Mouse (Mus musculus) liver, postnatal 0 days (tissue): Measurements from ENCODE around the gene Otud4.

ENCODE experiments used
- CTCF ChIP-seq: sonication (generic); IDR thresholded peaks from 2 replicates; pipeline ENCODE4 v1.5.1; 2016; ENCODE audit warnings: antibody characterized with exemption, low read depth
- EP300 ChIP-seq: IDR thresholded peaks from 2 replicates; pipeline ENCODE4 v1.6.1; 2016; ENCODE audit warnings: antibody characterized with exemption, low read depth, mild to moderate bottlenecking

DNA sequence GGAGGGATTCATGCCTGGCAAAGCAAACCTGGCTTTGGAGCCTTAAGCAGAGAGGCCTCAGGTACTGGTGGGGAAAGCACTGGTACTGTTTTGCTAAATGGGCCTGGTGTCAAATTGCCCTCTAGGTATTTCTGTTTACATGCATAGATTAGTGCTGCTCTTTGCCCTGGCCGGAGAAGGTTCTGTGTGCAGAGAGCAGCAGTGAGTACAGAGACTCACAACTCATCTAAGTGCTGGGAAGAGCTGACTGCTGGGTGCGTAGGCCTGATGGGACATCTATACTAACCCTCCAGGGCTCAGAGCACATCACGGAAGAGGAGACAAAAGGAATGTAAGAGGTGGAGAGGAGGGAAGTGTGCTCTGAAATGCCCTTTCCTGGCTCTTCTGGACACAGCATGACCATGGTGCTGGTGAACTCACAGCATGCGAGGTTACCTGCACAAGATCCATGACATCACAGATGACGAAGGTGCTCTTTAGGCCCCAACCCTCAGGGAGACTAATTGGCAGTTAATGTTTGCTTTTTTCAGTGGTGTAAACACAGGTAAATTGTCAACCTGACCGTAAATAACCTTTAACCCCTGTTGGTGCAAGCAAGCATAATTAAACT, 23.6 kb upstream of the Otud4 start:
- TF ChIP-seq CTCF (no peak), EP300 (peak; percentile 17; the same call in 1 of the 2 replicates)
